Mouse (Mus musculus): Measurements from ENCODE around the gene Mrpl24.
"Not testable (repeated sequence)": the region's sequence is repeated elsewhere in the genome, so short reads cannot be mapped to it uniquely, and the experiment has no call there.

Mrpl24 gene

GRCm38 (mm10) chr3:87919336-87920108, at the start of gene Mrpl24:
Gene Mrpl24, plus strand, starts transcription at chr3:87919506.
- no peak for DNase-seq (ENCODE audit: low read depth, low spot score)

- no peak for DNase-seq (ENCODE audit: low read depth, low spot score)
Measured at GRCm38 (mm10) chr3:87877730-87878129, 41.6 kb upstream of the Mrpl24 start.

GRCm38 (mm10) chr3:87884291-87884690, 35.0 kb upstream of the Mrpl24 start:
- DNase-seq (ENCODE audit: low read depth, low spot score), result no peak

GRCm38 (mm10) chr3:87884708-87885251, 34.5 kb upstream of the Mrpl24 start:
- no peak for DNase-seq (ENCODE audit: low read depth, low spot score)

GRCm38 (mm10) chr3:87885281-87886003, 33.9 kb upstream of the Mrpl24 start, which contains the start of gene Prcc:
Gene Prcc, minus strand, starts transcription at chr3:87885608.
- DNase-seq (ENCODE audit: low read depth, low spot score), result peak; percentile 95

- DNase-seq (ENCODE audit: low read depth, low spot score), result no peak
Measured at GRCm38 (mm10) chr3:87886004-87886365, 33.3 kb upstream of the Mrpl24 start.

GRCm38 (mm10) chr3:87886416-87886815, 32.9 kb upstream of the Mrpl24 start:
- DNase-seq (ENCODE audit: low read depth, low spot score), result no peak

GRCm38 (mm10) chr3:87887400-87887799, 31.9 kb upstream of the Mrpl24 start:
- DNase-seq (ENCODE audit: low read depth, low spot score), result not testable (repeated sequence)

- no peak for DNase-seq (ENCODE audit: low read depth, low spot score)
Measured at GRCm38 (mm10) chr3:87891481-87891880, 27.8 kb upstream of the Mrpl24 start.

- no peak for DNase-seq (ENCODE audit: low read depth, low spot score)
Measured at GRCm38 (mm10) chr3:87893367-87893905, 25.9 kb upstream of the Mrpl24 start.

- DNase-seq (ENCODE audit: low read depth, low spot score), result no peak
Measured at GRCm38 (mm10) chr3:87899266-87899665, 20.0 kb upstream of the Mrpl24 start.

- DNase-seq (ENCODE audit: low read depth, low spot score), result no peak
Measured at GRCm38 (mm10) chr3:87899776-87900175, 19.5 kb upstream of the Mrpl24 start.

- no peak for DNase-seq (ENCODE audit: low read depth, low spot score)
Measured at GRCm38 (mm10) chr3:87901036-87901624, 18.2 kb upstream of the Mrpl24 start.

- not testable (repeated sequence) for DNase-seq (ENCODE audit: low read depth, low spot score)
Measured at GRCm38 (mm10) chr3:87901959-87902358, 17.3 kb upstream of the Mrpl24 start.

GRCm38 (mm10) chr3:87903821-87904220, 15.5 kb upstream of the Mrpl24 start:
- no peak for DNase-seq (ENCODE audit: low read depth, low spot score)

GRCm38 (mm10) chr3:87905880-87906485, 13.3 kb upstream of the Mrpl24 start, which contains the start of gene Hdgf:
Gene Hdgf, plus strand, starts transcription at chr3:87906321.
- DNase-seq (ENCODE audit: low read depth, low spot score), result peak; percentile 82

- no peak for DNase-seq (ENCODE audit: low read depth, low spot score)
Measured at GRCm38 (mm10) chr3:87906601-87906980, 12.7 kb upstream of the Mrpl24 start.

GRCm38 (mm10) chr3:87906981-87907857, 12.1 kb upstream of the Mrpl24 start:
- no peak for DNase-seq (ENCODE audit: low read depth, low spot score)

GRCm38 (mm10) chr3:87907906-87908305, 11.4 kb upstream of the Mrpl24 start:
- DNase-seq (ENCODE audit: low read depth, low spot score), result no peak

GRCm38 (mm10) chr3:87909381-87909780, 9.9 kb upstream of the Mrpl24 start:
- no peak for DNase-seq (ENCODE audit: low read depth, low spot score)

All from c-Kit-negative CD71-positive TER-119-positive erythroid progenitor cells, embryonic 14.5 days (primary cell).